Mouse (Mus musculus) bone marrow macrophage, adult 2 months (primary cell): ENCODE results near the gene Odaph.

Experiments
- CTCF ChIP-seq: IDR thresholded peaks from 2 replicates; pipeline ENCODE4 v1.5.1; 2012; ENCODE audit warnings: low read depth, mild to moderate bottlenecking, low read length, moderate library complexity
- POLR2A ChIP-seq: IDR thresholded peaks from 2 replicates; pipeline ENCODE4 v1.6.1; 2012; ENCODE audit warnings: mild to moderate bottlenecking, low read depth, low read length, borderline replicate concordance

- TF ChIP-seq CTCF (no peak), POLR2A (no peak)
Measured at GRCm38 (mm10) chr5:91962259-91962638, 25.0 kb upstream of the Odaph start.
